Mouse (Mus musculus): Measurements from ENCODE around the gene Lmntd2. TPM values are rescaled to one million over a fixed set of nuclear protein-coding genes. Genes with fewer than 3 reads are reported as not detected.

Gene Lmntd2
- polyA plus RNA-seq, 1 experiment from 2014 or later, result 2.7 TPM

DNA sequence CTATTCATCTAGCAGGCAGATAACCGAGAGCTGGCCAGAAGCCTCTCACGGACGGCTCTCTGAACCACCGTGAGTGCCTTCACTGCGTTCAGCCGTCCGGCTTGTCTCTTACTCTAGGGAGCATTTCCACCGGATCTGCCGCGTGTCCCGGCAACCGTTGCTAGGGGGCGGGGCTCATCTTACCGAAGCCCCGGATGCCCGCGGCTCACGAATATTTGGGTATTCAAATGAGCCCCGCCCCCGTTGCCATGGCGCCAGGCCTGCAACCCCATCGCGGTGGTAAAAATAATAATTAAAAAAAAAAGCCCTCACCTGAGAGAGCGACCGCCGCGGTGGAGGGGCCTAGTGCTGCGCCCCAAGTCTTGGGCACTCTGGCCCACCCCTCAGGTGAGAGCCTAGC is 19.1 kb downstream of the Lmntd2 start:
- ATAC-seq (ENCODE audit: low FRiP score, low TSS enrichment), result no peak
- Histone ChIP-seq H3K36me3 (ENCODE audit: control insufficient read depth, insufficient read depth, low read length) (peaks cover 21% of the 10 kb centered on the region), H3K4me1 (replicated peaks; ENCODE audit: control insufficient read depth, insufficient read depth) (peaks cover 6% of the 10 kb centered on the region; the same call in 1 of the 2 replicates), H3K4me2 (replicated peaks; ENCODE audit: low read depth) (peak overlapping the region; percentile 90), H3K4me3 (ENCODE audit: low read depth, low read length) (peak overlapping the region; percentile 76), H3K9ac (ENCODE audit: low read length) (peak overlapping the region; percentile 62), H3K27ac (replicated peaks) (peak overlapping the region; percentile 91; the same call in 1 of the 2 replicates), H3K9me3 (ENCODE audit: control insufficient read depth, low read length) (no peaks in the 10 kb centered on the region), H3K27me3 (ENCODE audit: control insufficient read depth, insufficient read depth, low read length) (no peaks in the 10 kb centered on the region)
- DNase-seq (ENCODE audit: low spot score), result peak; percentile 92
- no peak for TF ChIP-seq EP300 (optimal IDR thresholded peaks at IDR 0.05)
- no peak for TF ChIP-seq CTCF (IDR thresholded peaks at IDR 0.05; ENCODE audit: low read depth)
- under 1% methylated on average over 28 of the region's 28 CpGs for WGBS

GRCm38 (mm10) chr7:141194409-141194808 is 19.5 kb downstream of the Lmntd2 start:
- Histone ChIP-seq H3K4me1 (replicated peaks; ENCODE audit: control insufficient read depth, insufficient read depth) (peaks cover 6% of the 10 kb centered on the region; the same call in 1 of the 2 replicates), H3K27me3 (ENCODE audit: control insufficient read depth, insufficient read depth, low read length) (no peaks in the 10 kb centered on the region), H3K36me3 (ENCODE audit: control insufficient read depth, insufficient read depth, low read length) (peaks cover 25% of the 10 kb centered on the region), H3K4me2 (replicated peaks; ENCODE audit: low read depth) (peak overlapping the region; percentile 90), H3K4me3 (ENCODE audit: low read depth, low read length) (peak overlapping the region; percentile 76), H3K9me3 (ENCODE audit: control insufficient read depth, low read length) (no peaks in the 10 kb centered on the region), H3K9ac (ENCODE audit: low read length) (peak overlapping the region; percentile 62), H3K27ac (replicated peaks) (peak overlapping the region; percentile 91)
- no peak for TF ChIP-seq CTCF (IDR thresholded peaks at IDR 0.05; ENCODE audit: low read depth)
- no peak for TF ChIP-seq EP300 (optimal IDR thresholded peaks at IDR 0.05)
- ATAC-seq (ENCODE audit: low FRiP score, low TSS enrichment), result no peak
- 0% methylated on average over 23 of the region's 23 CpGs for WGBS
- no peak for DNase-seq (ENCODE audit: low spot score)

DNA sequence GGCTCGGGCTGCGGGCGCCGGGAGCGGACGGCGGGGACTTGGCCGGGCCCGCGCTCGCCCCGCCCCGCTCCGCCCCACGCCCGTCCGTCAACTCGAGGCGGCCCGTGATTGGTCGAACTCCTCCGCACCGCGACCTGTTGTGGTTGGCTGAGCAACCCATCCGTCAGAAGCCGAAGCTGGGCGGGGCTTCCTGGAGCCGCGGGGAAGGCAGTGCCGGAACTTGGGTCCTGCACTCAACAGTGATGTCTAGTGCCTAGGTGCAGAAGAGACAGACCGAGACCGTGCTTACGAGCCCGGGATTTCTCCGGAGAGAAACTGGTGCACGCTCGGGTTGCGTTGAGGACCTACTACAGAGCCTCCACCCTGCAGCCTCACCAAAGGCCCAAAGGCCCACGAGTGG is 19.9 kb downstream of the Lmntd2 start, which contains the start of the genes Hras and Lrrc56:
Gene Hras (minus strand): TSS at position 58 of the 400 bp plus-strand sequence.
Gene Lrrc56 (plus strand): TSS at position 210 of the 400 bp plus-strand sequence.
- Histone ChIP-seq H3K27ac (replicated peaks) (peak within 1 kb of the TSS; percentile 91), H3K9ac (ENCODE audit: low read length) (peak within 1 kb of the TSS; percentile 97), H3K9me3 (ENCODE audit: control insufficient read depth, low read length) (no peaks in the 10 kb centered on the region), H3K36me3 (ENCODE audit: control insufficient read depth, insufficient read depth, low read length) (peaks cover 26% of the 10 kb centered on the region), H3K4me2 (replicated peaks; ENCODE audit: low read depth) (peak within 1 kb of the TSS; percentile 90), H3K4me3 (ENCODE audit: low read depth, low read length) (peak within 1 kb of the TSS; percentile 76), H3K27me3 (ENCODE audit: control insufficient read depth, insufficient read depth, low read length) (no peaks in the 10 kb centered on the region), H3K4me1 (replicated peaks; ENCODE audit: control insufficient read depth, insufficient read depth) (peaks cover 6% of the 10 kb centered on the region; the same call in 1 of the 2 replicates)
- TF ChIP-seq CTCF (IDR thresholded peaks at IDR 0.05; ENCODE audit: low read depth), result no peak
- DNase-seq (ENCODE audit: low spot score) (peak; percentile 99), ATAC-seq (ENCODE audit: low FRiP score, low TSS enrichment) (peak; percentile 95)
- under 1% methylated on average over 26 of the region's 39 CpGs for WGBS

DNA sequence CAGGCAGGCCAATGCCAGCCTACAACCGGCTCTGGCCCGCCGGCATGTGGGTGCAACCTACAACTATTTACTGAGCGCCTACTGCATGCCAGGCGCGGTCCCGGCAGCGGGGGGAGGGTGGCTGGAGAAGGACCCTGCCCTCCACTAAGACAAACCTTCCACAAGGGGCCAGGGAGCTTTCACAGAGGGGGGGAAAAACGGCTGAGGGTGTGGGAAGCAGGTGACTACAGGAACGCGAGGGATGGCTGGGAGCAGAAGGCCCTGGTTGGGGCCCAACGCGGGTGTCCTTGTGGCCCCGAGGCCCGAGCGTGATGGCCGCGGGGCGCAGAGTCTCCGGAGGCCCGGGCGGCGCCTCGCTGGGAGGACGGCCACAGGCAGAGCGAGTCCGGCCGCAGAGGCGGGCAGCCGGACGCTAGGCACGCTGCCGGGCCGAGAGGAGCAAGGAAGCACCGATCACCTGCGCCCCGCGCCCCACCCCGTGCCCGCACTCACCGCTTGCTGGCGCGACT is 20.5 kb downstream of the Lmntd2 start:
- H3K4me2 ChIP-seq (replicated peaks; ENCODE audit: low read depth), result peak overlapping the region; percentile 87
- H3K27me3 ChIP-seq (ENCODE audit: control insufficient read depth, insufficient read depth, low read length), result no peaks in the 10 kb centered on the region
- peaks cover 26% of the 10 kb centered on the region for H3K36me3 ChIP-seq (ENCODE audit: control insufficient read depth, insufficient read depth, low read length)
- ATAC-seq (ENCODE audit: low FRiP score, low TSS enrichment) (peak; percentile 21), DNase-seq (ENCODE audit: low spot score) (peak; percentile 70)
- TF ChIP-seq EP300 (optimal IDR thresholded peaks at IDR 0.05) (peak; percentile 77), CTCF (IDR thresholded peaks at IDR 0.05; ENCODE audit: low read depth) (no peak)
- peak overlapping the region; percentile 76 for H3K4me3 ChIP-seq (ENCODE audit: low read depth, low read length)
- H3K9ac ChIP-seq (ENCODE audit: low read length), result peak overlapping the region; percentile 97
- H3K9me3 ChIP-seq (ENCODE audit: control insufficient read depth, low read length), result no peaks in the 10 kb centered on the region
- under 1% methylated on average over 35 of the region's 43 CpGs for WGBS
- H3K4me1 ChIP-seq (replicated peaks; ENCODE audit: control insufficient read depth, insufficient read depth), result peaks cover 6% of the 10 kb centered on the region; the same call in 1 of the 2 replicates
- H3K27ac ChIP-seq (replicated peaks), result peak overlapping the region; percentile 91

DNA sequence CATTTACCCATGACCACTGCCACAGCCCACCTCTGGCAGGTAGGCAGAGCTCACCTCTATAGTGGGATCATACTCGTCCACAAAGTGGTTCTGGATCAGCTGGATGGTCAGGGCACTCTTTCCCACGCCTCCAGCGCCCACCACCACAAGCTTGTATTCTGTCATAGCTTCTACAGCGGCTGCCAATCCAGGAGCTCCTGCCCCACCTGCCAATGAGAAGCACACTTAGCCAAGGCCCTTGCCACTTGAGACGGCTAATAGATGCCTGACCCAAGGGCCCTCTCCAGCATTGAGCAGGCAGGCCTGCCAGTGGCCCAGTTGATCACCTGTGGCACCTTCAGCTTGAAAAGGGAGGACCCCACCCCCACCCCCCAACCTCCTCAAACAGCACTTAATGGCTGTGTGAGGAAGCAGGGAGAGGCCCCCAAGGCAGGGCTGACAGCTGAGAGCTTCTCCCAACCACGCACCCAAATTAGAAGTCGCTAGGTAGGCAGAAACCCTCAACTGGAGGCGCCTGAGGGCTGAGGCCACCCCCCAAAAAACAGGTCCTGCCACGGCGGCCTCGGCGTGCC is 21.0 kb downstream of the Lmntd2 start:
- Histone ChIP-seq H3K4me3 (ENCODE audit: low read depth, low read length) (peak overlapping the region; percentile 76), H3K9me3 (ENCODE audit: control insufficient read depth, low read length) (no peaks in the 10 kb centered on the region), H3K36me3 (ENCODE audit: control insufficient read depth, insufficient read depth, low read length) (peaks cover 26% of the 10 kb centered on the region), H3K27me3 (ENCODE audit: control insufficient read depth, insufficient read depth, low read length) (no peaks in the 10 kb centered on the region), H3K27ac (replicated peaks) (peak overlapping the region; percentile 91), H3K4me2 (replicated peaks; ENCODE audit: low read depth) (peak overlapping the region; percentile 87), H3K9ac (ENCODE audit: low read length) (peak overlapping the region; percentile 97), H3K4me1 (replicated peaks; ENCODE audit: control insufficient read depth, insufficient read depth) (peaks cover 6% of the 10 kb centered on the region; the same call in 1 of the 2 replicates)
- ATAC-seq (ENCODE audit: low FRiP score, low TSS enrichment) (no peak), DNase-seq (ENCODE audit: low spot score) (no peak)
- no peak for TF ChIP-seq CTCF (IDR thresholded peaks at IDR 0.05; ENCODE audit: low read depth)
- WGBS, result 23% methylated on average over 12 of the region's 12 CpGs

All from stomach, postnatal 0 days (tissue).